Mouse (Mus musculus): ENCODE measurements around the gene Khdc4. TPM values are rescaled to one million over a fixed set of nuclear protein-coding genes. Genes with fewer than 3 reads are reported as not detected.
"Not testable (repeated sequence)": the region's sequence is repeated elsewhere in the genome, so short reads cannot be mapped to it uniquely, and the experiment has no call there.

The Khdc4 gene
- polyA plus RNA-seq, 1 experiment from 2014 or later: 91.4 TPM

DNA sequence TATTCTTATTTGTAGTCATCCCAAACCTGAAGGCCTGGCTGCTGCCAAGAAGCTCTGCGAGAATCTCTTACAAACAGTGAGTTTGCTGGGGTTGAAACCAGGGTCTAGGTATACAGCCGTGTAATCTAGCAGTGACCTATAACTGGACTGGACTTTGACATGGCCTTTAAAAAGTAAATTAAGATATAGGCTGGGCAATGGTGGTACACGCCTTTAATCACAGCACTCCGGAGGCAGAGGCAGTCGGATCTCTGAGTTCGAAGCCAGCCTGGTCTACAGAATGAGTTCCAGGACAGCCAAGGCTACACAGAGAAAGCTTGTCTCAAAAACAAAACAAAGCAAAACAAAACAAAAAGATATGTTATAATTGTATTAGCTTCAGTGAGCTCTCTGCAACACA, 13.2 kb downstream of the Khdc4 start:
- Histone ChIP-seq H3K4me1 (no peaks in the 10 kb centered on the region), H3K27me3 (no peaks in the 10 kb centered on the region), H3K9ac (no peak overlapping the region), H3K36me3 (peaks cover 88% of the 10 kb centered on the region), H3K4me3 (replicated peaks) (no peak overlapping the region), H3K4me2 (replicated peaks) (no peak overlapping the region), H3K9me3 (replicated peaks) (no peaks in the 10 kb centered on the region), H3K27ac (replicated peaks) (no peak overlapping the region)
- WGBS: 90% methylated on average over 6 of the region's 6 CpGs
- ATAC-seq (ENCODE audit: insufficient number of reproducible peaks, low FRiP score, low TSS enrichment, low read depth): no peak

DNA sequence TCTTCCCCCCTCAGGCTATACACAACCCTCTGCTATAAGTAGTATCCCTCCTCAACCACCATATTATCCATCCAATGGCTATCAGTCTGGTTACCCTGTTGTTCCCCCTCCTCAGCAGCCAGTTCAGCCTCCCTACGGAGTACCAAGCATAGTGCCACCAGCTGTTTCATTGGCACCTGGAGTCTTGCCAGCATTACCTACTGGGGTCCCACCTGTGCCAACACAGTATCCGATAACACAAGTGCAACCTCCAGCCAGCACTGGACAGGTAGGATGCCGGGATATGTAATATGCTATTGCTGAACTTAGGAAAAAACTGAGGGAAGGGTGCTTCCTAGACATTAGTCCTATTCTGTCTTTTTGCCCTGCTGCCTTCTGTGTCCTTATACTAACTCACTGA, 14.6 kb downstream of the Khdc4 start:
- Histone ChIP-seq H3K27me3 (no peaks in the 10 kb centered on the region), H3K9ac (no peak overlapping the region), H3K27ac (replicated peaks) (no peak overlapping the region), H3K4me1 (no peaks in the 10 kb centered on the region), H3K36me3 (peaks cover 87% of the 10 kb centered on the region), H3K9me3 (replicated peaks) (no peaks in the 10 kb centered on the region), H3K4me3 (replicated peaks) (no peak overlapping the region), H3K4me2 (replicated peaks) (no peak overlapping the region)
- no peak for ATAC-seq (ENCODE audit: insufficient number of reproducible peaks, low FRiP score, low TSS enrichment, low read depth)
- WGBS: 90% methylated on average over 3 of the region's 3 CpGs

DNA sequence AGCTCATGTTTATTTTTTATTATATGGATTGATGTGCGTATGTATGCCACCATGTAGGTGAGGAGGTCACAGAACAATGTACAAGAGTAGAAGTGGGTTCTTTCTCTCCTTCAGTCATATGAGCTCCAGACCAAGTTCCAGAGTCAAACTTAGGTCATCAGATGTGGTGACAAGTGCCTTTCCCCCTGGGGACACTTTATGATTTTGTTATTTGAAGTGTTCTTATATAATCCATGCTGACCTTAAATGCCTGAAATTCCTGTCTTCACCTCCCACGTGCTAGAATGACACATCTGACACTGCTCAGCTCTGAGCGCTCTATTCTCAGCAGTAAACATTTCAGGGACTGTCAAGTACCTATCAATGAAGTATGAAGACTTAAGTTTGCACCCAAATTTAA, 15.6 kb downstream of the Khdc4 start:
- ATAC-seq (ENCODE audit: insufficient number of reproducible peaks, low FRiP score, low TSS enrichment, low read depth): no peak
- Histone ChIP-seq H3K4me3 (replicated peaks) (no peak overlapping the region), H3K4me1 (no peaks in the 10 kb centered on the region), H3K9ac (no peak overlapping the region), H3K9me3 (replicated peaks) (no peaks in the 10 kb centered on the region), H3K36me3 (peaks cover 82% of the 10 kb centered on the region), H3K4me2 (replicated peaks) (no peak overlapping the region), H3K27ac (replicated peaks) (no peak overlapping the region), H3K27me3 (no peaks in the 10 kb centered on the region)
- WGBS: 76% methylated on average over 3 of the region's 3 CpGs

GRCm38 (mm10) chr3:88713709-88714108, 28.1 kb downstream of the Khdc4 start:
- Histone ChIP-seq H3K4me2 (replicated peaks) (no peak overlapping the region), H3K27me3 (no peaks in the 10 kb centered on the region), H3K27ac (replicated peaks) (no peak overlapping the region), H3K4me1 (peaks cover 15% of the 10 kb centered on the region), H3K9me3 (replicated peaks) (no peaks in the 10 kb centered on the region), H3K4me3 (replicated peaks) (no peak overlapping the region), H3K36me3 (peaks cover 51% of the 10 kb centered on the region), H3K9ac (no peak overlapping the region)
- 95% methylated on average over 4 of the region's 4 CpGs for WGBS
- ATAC-seq (ENCODE audit: insufficient number of reproducible peaks, low FRiP score, low TSS enrichment, low read depth): no peak

- Histone ChIP-seq H3K4me1 (peaks cover 16% of the 10 kb centered on the region), H3K9ac (no peak overlapping the region), H3K4me2 (replicated peaks) (no peak overlapping the region), H3K27ac (replicated peaks) (no peak overlapping the region; the same call in 1 of the 2 replicates), H3K4me3 (replicated peaks) (no peak overlapping the region), H3K9me3 (replicated peaks) (no peaks in the 10 kb centered on the region), H3K27me3 (no peaks in the 10 kb centered on the region), H3K36me3 (peaks cover 51% of the 10 kb centered on the region)
- ATAC-seq (ENCODE audit: insufficient number of reproducible peaks, low FRiP score, low TSS enrichment, low read depth): no peak
- WGBS: 59% methylated on average over 2 of the region's 2 CpGs
These were observed 29.1 kb downstream of the Khdc4 start for GRCm38 (mm10) chr3:88714725-88715124.

GRCm38 (mm10) chr3:88715716-88716115, 30.1 kb downstream of the Khdc4 start:
- H3K4me2 ChIP-seq (replicated peaks); H3K9ac ChIP-seq; H3K27me3 ChIP-seq; ATAC-seq (ENCODE audit: insufficient number of reproducible peaks, low FRiP score, low TSS enrichment, low read depth); H3K27ac ChIP-seq (replicated peaks); H3K9me3 ChIP-seq (replicated peaks); H3K4me3 ChIP-seq (replicated peaks): not testable (repeated sequence)
- Histone ChIP-seq H3K4me1 (peaks cover 16% of the 10 kb centered on the region), H3K36me3 (peaks cover 50% of the 10 kb centered on the region)
- 91% methylated on average over 5 of the region's 5 CpGs for WGBS

DNA sequence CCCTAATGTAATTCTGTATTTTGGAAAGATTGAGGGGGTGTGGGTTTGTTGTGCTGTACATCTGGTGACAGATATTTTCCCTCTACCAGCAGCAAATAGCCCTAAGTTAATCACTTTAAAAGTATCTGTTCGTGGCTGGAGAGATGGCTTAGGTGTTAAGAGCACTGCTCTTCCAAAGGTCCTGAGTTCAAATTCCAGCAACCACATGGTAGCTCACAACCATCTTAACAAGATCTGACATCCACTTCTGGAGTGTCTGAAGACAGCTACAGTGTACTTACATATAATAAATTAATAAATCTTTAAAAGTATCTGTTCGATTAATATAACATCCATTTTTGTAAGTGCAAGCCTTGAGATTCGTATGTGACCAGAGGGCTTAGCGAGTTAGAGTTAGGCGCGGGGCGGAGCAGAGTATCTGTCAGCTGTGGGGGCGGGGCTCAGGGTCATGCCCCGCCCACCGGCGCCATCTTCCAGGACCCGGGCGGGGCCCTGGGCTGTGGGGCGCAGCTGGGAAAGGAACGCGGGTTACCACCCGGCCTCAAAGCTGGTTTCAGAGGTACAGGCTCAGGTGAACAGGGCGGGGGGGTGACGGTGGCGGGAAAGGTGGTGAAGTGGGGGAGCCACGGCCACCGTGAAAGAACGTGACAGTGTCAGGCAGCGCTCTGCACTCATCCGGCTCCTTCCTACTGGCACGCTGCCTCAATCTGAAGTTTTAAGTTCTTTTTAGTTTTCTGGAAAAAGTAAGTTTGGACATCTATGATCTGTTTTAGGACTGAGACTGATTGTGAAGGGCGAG, 31.0 kb downstream of the Khdc4 start, which contains the start of gene Rit1:
Gene Rit1, plus strand, starts transcription at position 440 of the 799 bp plus-strand sequence.
- H3K9ac ChIP-seq: peak within 1 kb of the TSS; percentile 74
- WGBS: 2% methylated on average over 27 of the region's 27 CpGs
- H3K4me2 ChIP-seq (replicated peaks): peak within 1 kb of the TSS; percentile 81
- H3K27ac ChIP-seq (replicated peaks): peak within 1 kb of the TSS; percentile 82
- H3K9me3 ChIP-seq (replicated peaks): no peaks in the 10 kb centered on the region
- ATAC-seq (ENCODE audit: insufficient number of reproducible peaks, low FRiP score, low TSS enrichment, low read depth): peak; percentile 91
- H3K27me3 ChIP-seq: no peaks in the 10 kb centered on the region
- H3K36me3 ChIP-seq: peaks cover 51% of the 10 kb centered on the region
- H3K4me3 ChIP-seq (replicated peaks): peak within 1 kb of the TSS; percentile 82
- peaks cover 16% of the 10 kb centered on the region for H3K4me1 ChIP-seq

DNA sequence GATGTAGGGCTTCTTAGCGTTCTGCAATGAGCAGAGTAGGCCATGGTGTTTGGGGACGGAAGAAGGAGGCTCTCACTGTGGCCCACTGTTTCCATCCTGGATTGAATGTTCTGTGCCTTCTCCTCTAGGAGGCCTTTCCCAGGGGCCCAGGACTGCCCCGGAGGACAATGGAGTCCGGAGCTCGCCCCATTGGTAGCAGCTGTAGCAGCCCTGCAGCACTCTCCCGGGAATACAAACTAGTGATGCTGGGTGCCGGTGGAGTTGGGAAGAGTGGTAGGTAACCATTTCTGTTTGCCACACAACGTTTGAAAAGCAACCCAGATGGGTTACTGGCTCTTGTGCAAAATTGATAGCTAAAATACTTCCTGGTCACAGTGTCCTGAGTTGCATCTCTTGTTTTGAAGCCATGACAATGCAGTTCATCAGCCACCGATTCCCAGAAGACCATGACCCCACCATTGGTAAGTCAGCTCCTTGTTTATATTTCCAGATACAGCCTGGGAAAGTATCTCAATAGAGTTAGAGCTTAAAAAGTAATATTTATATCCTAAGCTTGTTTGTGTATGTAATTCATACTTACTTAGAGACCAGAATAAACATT, 31.7 kb downstream of the Khdc4 start:
- 7% methylated on average over 9 of the region's 9 CpGs for WGBS
- peak overlapping the region; percentile 82 for H3K27ac ChIP-seq (replicated peaks)
- peak overlapping the region; percentile 81 for H3K4me2 ChIP-seq (replicated peaks)
- peaks cover 52% of the 10 kb centered on the region for H3K36me3 ChIP-seq
- H3K4me3 ChIP-seq (replicated peaks): peak overlapping the region; percentile 82
- peak; percentile 64; the same call in 1 of the 2 replicates for ATAC-seq (ENCODE audit: insufficient number of reproducible peaks, low FRiP score, low TSS enrichment, low read depth)
- H3K9me3 ChIP-seq (replicated peaks): no peaks in the 10 kb centered on the region
- H3K27me3 ChIP-seq: no peaks in the 10 kb centered on the region
- H3K9ac ChIP-seq: peak overlapping the region; percentile 74
- H3K4me1 ChIP-seq: peaks cover 16% of the 10 kb centered on the region

- 46% methylated on average over 1 of the region's 1 CpGs for WGBS
- peaks cover 48% of the 10 kb centered on the region for H3K36me3 ChIP-seq
These were observed 32.2 kb downstream of the Khdc4 start for GRCm38 (mm10) chr3:88717831-88718230.

GRCm38 (mm10) chr3:88719098-88719497, 33.5 kb downstream of the Khdc4 start:
- Histone ChIP-seq H3K4me1 (peaks cover 16% of the 10 kb centered on the region), H3K27me3 (no peaks in the 10 kb centered on the region), H3K4me2 (replicated peaks) (no peak overlapping the region), H3K36me3 (peaks cover 48% of the 10 kb centered on the region), H3K4me3 (replicated peaks) (no peak overlapping the region), H3K9ac (no peak overlapping the region), H3K27ac (replicated peaks) (no peak overlapping the region), H3K9me3 (replicated peaks) (no peaks in the 10 kb centered on the region)
- WGBS: 79% methylated on average over 2 of the region's 2 CpGs
- no peak for ATAC-seq (ENCODE audit: insufficient number of reproducible peaks, low FRiP score, low TSS enrichment, low read depth)

More at GRCm38 (mm10) chr3:88717831-88718230, 32.2 kb downstream of the Khdc4 start:
- Histone ChIP-seq H3K4me2 (replicated peaks) (peak overlapping the region; percentile 81), H3K4me1 (peaks cover 16% of the 10 kb centered on the region), H3K4me3 (replicated peaks) (peak overlapping the region; percentile 82), H3K9ac (no peak overlapping the region), H3K9me3 (replicated peaks) (no peaks in the 10 kb centered on the region), H3K27me3 (no peaks in the 10 kb centered on the region), H3K27ac (replicated peaks) (peak overlapping the region; percentile 48; the same call in 1 of the 2 replicates)
- no peak for ATAC-seq (ENCODE audit: insufficient number of reproducible peaks, low FRiP score, low TSS enrichment, low read depth)

DNA sequence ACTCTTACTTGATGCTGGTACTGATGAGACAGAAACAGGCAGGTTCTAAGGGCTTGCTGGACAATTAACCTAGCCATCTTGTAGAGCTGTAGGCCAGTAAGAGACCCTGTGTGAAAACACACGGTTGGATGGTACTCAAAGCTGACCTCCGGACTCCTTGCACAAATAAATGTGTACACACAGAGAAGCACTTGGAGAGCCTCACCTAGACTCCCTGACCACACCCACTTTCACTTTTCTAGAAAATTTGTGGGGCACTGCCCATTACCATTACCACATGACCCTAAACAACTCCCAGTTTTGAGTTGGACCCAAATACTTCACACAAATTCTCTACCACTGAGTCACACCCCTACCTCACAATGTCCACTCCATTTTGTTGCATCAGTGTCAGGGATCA, 51.0 kb downstream of the Khdc4 start:
- 96% methylated on average over 2 of the region's 2 CpGs for WGBS
- ATAC-seq (ENCODE audit: insufficient number of reproducible peaks, low FRiP score, low TSS enrichment, low read depth): no peak

More for the DNA sequence above, 51.0 kb downstream of the Khdc4 start:
- H3K9me3 ChIP-seq (replicated peaks): no peaks in the 10 kb centered on the region
- H3K9ac ChIP-seq: no peak overlapping the region
- no peak overlapping the region for H3K4me2 ChIP-seq (replicated peaks)
- no peaks in the 10 kb centered on the region for H3K27me3 ChIP-seq
- no peaks in the 10 kb centered on the region for H3K4me1 ChIP-seq
- H3K27ac ChIP-seq (replicated peaks): no peak overlapping the region
- 0 out of 2 replicates have a peak, but pooled peaks cover 8% of the 10 kb centered on the region for H3K36me3 ChIP-seq
- no peak overlapping the region for H3K4me3 ChIP-seq (replicated peaks)
